Mouse (Mus musculus): ENCODE measurements around the gene Ptgir. TPM values are rescaled to one million over a fixed set of nuclear protein-coding genes. Genes with fewer than 3 reads are reported as not detected.

The Ptgir gene
- 1 to 10 TPM; 2.6 to 2.8 TPM for total RNA-seq (2021)

- peak; percentile 79 to 82 for DNase-seq
- intact Hi-C loops (cut with DNase I): no loop called here
These were observed at the start of gene Ptgir for GRCm38 (mm10) chr7:16906281-16906680. TSS of gene Ptgir (plus strand) at chr7:16906490.

- peak in 1 of 2 experiments; percentile 60 for DNase-seq
- intact Hi-C loops (cut with DNase I): loop anchor here (2.0 kb wide), 1 partner anchor 32 kb away; no protein-coding TSS in a partner anchor
These were observed 48.0 kb upstream of the Ptgir start for GRCm38 (mm10) chr7:16858336-16858735.

- intact Hi-C loops (cut with DNase I): loop anchor here (2.0 to 5.0 kb wide), 3 partner anchors 33 to 52 kb away; no protein-coding TSS in a partner anchor
- DNase-seq: peak; percentile 58 to 73
These were observed 46.2 kb upstream of the Ptgir start for GRCm38 (mm10) chr7:16859902-16860651.

- intact Hi-C loops (cut with DNase I): no loop called here
- no peak for DNase-seq
These were observed 38.8 kb upstream of the Ptgir start for GRCm38 (mm10) chr7:16867488-16867887.

- DNase-seq: no peak
- intact Hi-C loops (cut with DNase I): no loop called here
These were observed 36.8 kb upstream of the Ptgir start for GRCm38 (mm10) chr7:16869497-16869896.

- intact Hi-C loops (cut with DNase I): no loop called here
- DNase-seq: no peak
These were observed 34.7 kb upstream of the Ptgir start for GRCm38 (mm10) chr7:16871600-16871999.

- intact Hi-C loops (cut with DNase I): no loop called here
- DNase-seq: no peak
These were observed 33.8 kb upstream of the Ptgir start for GRCm38 (mm10) chr7:16872478-16872877.

- intact Hi-C loops (cut with DNase I): no loop called here
- no peak for DNase-seq
These were observed 32.9 kb upstream of the Ptgir start for GRCm38 (mm10) chr7:16873392-16873791.

- peak; percentile 85 to 89 for DNase-seq
- intact Hi-C loops (cut with DNase I): loop anchor here (1.0 kb wide), 1 partner anchor 18 kb away; no protein-coding TSS in a partner anchor
These were observed 32.1 kb upstream of the Ptgir start for GRCm38 (mm10) chr7:16874190-16874589.

- intact Hi-C loops (cut with DNase I): loop anchor here (1.0 kb wide), 1 partner anchor 17 kb away; no protein-coding TSS in a partner anchor
- DNase-seq: peak; percentile 100
These were observed 31.5 kb upstream of the Ptgir start for GRCm38 (mm10) chr7:16874756-16875309.

- intact Hi-C loops (cut with DNase I): no loop called here
- DNase-seq: no peak
These were observed 31.2 kb upstream of the Ptgir start, which contains the start of gene Dact3 for GRCm38 (mm10) chr7:16875310-16875325. TSS of gene Dact3 (plus strand) at chr7:16875317.

GRCm38 (mm10) chr7:16875326-16875725 is 31.0 kb upstream of the Ptgir start:
- intact Hi-C loops (cut with DNase I): no loop called here
- no peak for DNase-seq

GRCm38 (mm10) chr7:16876006-16876405 is 30.3 kb upstream of the Ptgir start:
- no peak for DNase-seq
- intact Hi-C loops (cut with DNase I): no loop called here

- intact Hi-C loops (cut with DNase I): no loop called here
- peak in 1 of 2 experiments; percentile 50 for DNase-seq
These were observed 29.7 kb upstream of the Ptgir start for GRCm38 (mm10) chr7:16876608-16877007.

- DNase-seq: no peak
- intact Hi-C loops (cut with DNase I): no loop called here
These were observed 28.6 kb upstream of the Ptgir start for GRCm38 (mm10) chr7:16877717-16878116.

GRCm38 (mm10) chr7:16879796-16880547 is 26.3 kb upstream of the Ptgir start:
- intact Hi-C loops (cut with DNase I): no loop called here
- peak; percentile 78 to 87 for DNase-seq

GRCm38 (mm10) chr7:16880615-16881014 is 25.7 kb upstream of the Ptgir start:
- no peak for DNase-seq
- intact Hi-C loops (cut with DNase I): no loop called here

- DNase-seq: no peak
- intact Hi-C loops (cut with DNase I): no loop called here
These were observed 23.1 kb upstream of the Ptgir start for GRCm38 (mm10) chr7:16883162-16883561.

- intact Hi-C loops (cut with DNase I): no loop called here
- DNase-seq: no peak
These were observed 22.0 kb upstream of the Ptgir start for GRCm38 (mm10) chr7:16884334-16884733.

- intact Hi-C loops (cut with DNase I): no loop called here
- DNase-seq: no peak
These were observed 21.0 kb upstream of the Ptgir start for GRCm38 (mm10) chr7:16885271-16885776.

GRCm38 (mm10) chr7:16885905-16886304 is 20.4 kb upstream of the Ptgir start:
- intact Hi-C loops (cut with DNase I): no loop called here
- no peak for DNase-seq

- intact Hi-C loops (cut with DNase I): loop anchor here (5.0 to 10.0 kb wide), 2 partner anchors 143 to 266 kb away; no protein-coding TSS in a partner anchor
- DNase-seq: peak in 1 of 2 experiments; percentile 67
These were observed 15.8 kb upstream of the Ptgir start for GRCm38 (mm10) chr7:16890536-16890935.
